Mouse (Mus musculus) Patski (cell line): Measurements from ENCODE around the gene Opalin. TPM values are rescaled to one million over a fixed set of nuclear protein-coding genes. Genes with fewer than 3 reads are reported as not detected.

Experiments used
- ATAC-seq: fragments of 100-300 bp; one replicate; pipeline ENCODE4 v1.8.0; 2021
- CTCF ChIA-PET: fragments of 350-600 bp; sonication (Branson Sonifier 250); formaldehyde crosslinking; loops from one replicate; lab custom pipeline; 2022; ENCODE audit warnings: inconsistent platforms; lab: Charles Lee
- POLR2A ChIA-PET: fragments of 350-600 bp; sonication (Branson Sonifier 250); formaldehyde crosslinking; loops from one replicate; lab custom pipeline; 2022; ENCODE audit warnings: antibody characterized with exemption, inconsistent platforms; lab: Charles Lee
- DNase-seq: peaks from one replicate; pipeline ENCODE4 v3.0.0-alpha.2; 2011; ENCODE audit warnings: low read depth, low spot score
- H3K27me3 ChIP-seq: fragments of 371-371 bp; one replicate; pipeline ENCODE4 v1.5.1; 2021
- CTCF ChIP-seq: fragments of 100-300 bp; IDR thresholded peaks from one replicate; pipeline ENCODE4 v1.5.1; 2021
- in situ Hi-C: fragments of 300-500 bp; cut with MboI; formaldehyde crosslinking; loops from 3 replicates; pipeline ENCODE4 v1.11.1; 2018; ENCODE audit warnings: low pct_unique_long_range_greater_than_20kb, mixed read lengths
- polyA plus RNA-seq: library from polyadenylated mRNA; unstranded; gene quantifications from one replicate; pipeline ENCODE4 v1.2.3, GENCODE M21; 2021

Opalin gene
- polyA plus RNA-seq = not detected

GRCm38 (mm10) chr19:41076906-41077305 is at the start of gene Opalin:
TSS of gene Opalin (minus strand) at chr19:41077113.
- DNase-seq (no peak), ATAC-seq (no peak)
- ChIA-PET CTCF (no interaction called here), POLR2A (no interaction called here)
- in situ Hi-C loops = no loop called here
- H3K27me3 ChIP-seq = peaks cover 49% of the 10 kb centered on the region
- no peak for TF ChIP-seq CTCF

- POLR2A ChIA-PET = no interaction called here
- ATAC-seq = no peak
- CTCF ChIA-PET = interaction anchor here (1.5 kb wide), 1 partner anchor 37 kb away, joined by 3 read pairs; no protein-coding TSS in a partner anchor
- no peak for TF ChIP-seq CTCF
- no peak for DNase-seq
- H3K27me3 ChIP-seq = peaks cover 60% of the 10 kb centered on the region
- in situ Hi-C loops = no loop called here
Observed at GRCm38 (mm10) chr19:41123009-41123408, 46.1 kb upstream of the Opalin start.

- H3K27me3 ChIP-seq = peaks cover 60% of the 10 kb centered on the region
- POLR2A ChIA-PET = no interaction called here
- ATAC-seq (no peak), DNase-seq (no peak)
- in situ Hi-C loops = no loop called here
- CTCF ChIA-PET = no interaction called here
- no peak for TF ChIP-seq CTCF
Observed at GRCm38 (mm10) chr19:41119924-41120323, 43.0 kb upstream of the Opalin start.

- in situ Hi-C loops = no loop called here
- TF ChIP-seq CTCF = no peak
- ChIA-PET CTCF (no interaction called here), POLR2A (no interaction called here)
- ATAC-seq (no peak), DNase-seq (no peak)
- H3K27me3 ChIP-seq = peaks cover 49% of the 10 kb centered on the region
Observed at GRCm38 (mm10) chr19:41118346-41118745, 41.4 kb upstream of the Opalin start.

GRCm38 (mm10) chr19:41117334-41117733 is 40.4 kb upstream of the Opalin start:
- H3K27me3 ChIP-seq = peaks cover 40% of the 10 kb centered on the region
- ChIA-PET CTCF (no interaction called here), POLR2A (no interaction called here)
- no peak for TF ChIP-seq CTCF
- DNase-seq (no peak), ATAC-seq (no peak)
- in situ Hi-C loops = no loop called here

- in situ Hi-C loops = no loop called here
Observed at GRCm38 (mm10) chr19:41114611-41115010, 37.7 kb upstream of the Opalin start.

GRCm38 (mm10) chr19:41113911-41114531 is 37.1 kb upstream of the Opalin start:
- POLR2A ChIA-PET = no interaction called here
- DNase-seq (no peak), ATAC-seq (no peak)
- no peak for TF ChIP-seq CTCF
- H3K27me3 ChIP-seq = peaks cover 32% of the 10 kb centered on the region
- in situ Hi-C loops = no loop called here
- CTCF ChIA-PET = no interaction called here

More at GRCm38 (mm10) chr19:41114611-41115010, 37.7 kb upstream of the Opalin start:
- no peak for TF ChIP-seq CTCF
- POLR2A ChIA-PET = no interaction called here
- DNase-seq (no peak), ATAC-seq (no peak)
- CTCF ChIA-PET = no interaction called here
- peaks cover 36% of the 10 kb centered on the region for H3K27me3 ChIP-seq

GRCm38 (mm10) chr19:41112609-41113008 is 35.7 kb upstream of the Opalin start:
- no peak for TF ChIP-seq CTCF
- DNase-seq (no peak), ATAC-seq (peak; percentile 15)
- CTCF ChIA-PET = no interaction called here
- POLR2A ChIA-PET = no interaction called here
- peaks cover 20% of the 10 kb centered on the region for H3K27me3 ChIP-seq
- in situ Hi-C loops = no loop called here

GRCm38 (mm10) chr19:41109991-41110390 is 33.1 kb upstream of the Opalin start:
- peaks cover 32% of the 10 kb centered on the region for H3K27me3 ChIP-seq
- ChIA-PET POLR2A (no interaction called here), CTCF (no interaction called here)
- in situ Hi-C loops = no loop called here
- no peak for ATAC-seq
- DNase-seq = no peak
- no peak for TF ChIP-seq CTCF

- in situ Hi-C loops = no loop called here
- peaks cover 32% of the 10 kb centered on the region for H3K27me3 ChIP-seq
- DNase-seq (no peak), ATAC-seq (no peak)
- TF ChIP-seq CTCF = no peak
- ChIA-PET CTCF (no interaction called here), POLR2A (no interaction called here)
Observed at GRCm38 (mm10) chr19:41109496-41109895, 32.6 kb upstream of the Opalin start.

GRCm38 (mm10) chr19:41108666-41109065 is 31.8 kb upstream of the Opalin start:
- ChIA-PET CTCF (no interaction called here), POLR2A (no interaction called here)
- TF ChIP-seq CTCF = no peak
- in situ Hi-C loops = no loop called here
- DNase-seq (no peak), ATAC-seq (no peak)
- H3K27me3 ChIP-seq = peaks cover 37% of the 10 kb centered on the region

GRCm38 (mm10) chr19:41107530-41107929 is 30.6 kb upstream of the Opalin start:
- DNase-seq = no peak
- TF ChIP-seq CTCF = no peak
- ATAC-seq = no peak
- in situ Hi-C loops = no loop called here
- H3K27me3 ChIP-seq = peaks cover 47% of the 10 kb centered on the region
- ChIA-PET POLR2A (no interaction called here), CTCF (no interaction called here)
